Mouse (Mus musculus): Measurements from ENCODE around the gene Rpsa. TPM values are rescaled to one million over a fixed set of nuclear protein-coding genes. Genes with fewer than 3 reads are reported as not detected.

The Rpsa gene
- polyA plus RNA-seq, 1 experiment from 2014 or later, result 941 TPM

DNA sequence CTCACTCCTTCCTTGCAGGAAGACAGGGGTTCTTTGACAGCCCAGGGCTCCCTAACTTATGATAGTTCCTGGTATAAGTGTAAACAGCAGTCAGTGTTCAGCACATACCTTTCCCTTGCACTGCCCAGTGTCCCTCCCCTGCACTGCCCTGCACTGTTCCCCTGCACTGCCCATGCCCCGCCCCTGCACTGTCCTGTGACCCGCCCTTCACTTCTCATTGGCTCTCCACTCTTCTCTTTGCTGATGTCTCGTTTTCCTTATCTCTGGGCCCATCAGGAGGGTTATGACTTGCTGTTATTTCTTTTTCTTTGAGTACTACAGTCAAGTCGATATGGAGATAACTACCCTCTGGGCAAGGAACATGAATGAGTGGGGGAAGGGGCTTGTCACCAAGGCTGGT is 30.6 kb downstream of the Rpsa start:
- Histone ChIP-seq H3K27me3 (ENCODE audit: control insufficient read depth, insufficient read depth, low read length) (no peaks in the 10 kb centered on the region), H3K36me3 (ENCODE audit: control insufficient read depth, insufficient read depth, low read length) (no peaks in the 10 kb centered on the region), H3K9ac (ENCODE audit: low read length) (no peak overlapping the region), H3K4me3 (ENCODE audit: low read depth, low read length) (no peak overlapping the region), H3K4me2 (replicated peaks; ENCODE audit: low read depth) (no peak overlapping the region), H3K4me1 (replicated peaks; ENCODE audit: control insufficient read depth, insufficient read depth) (no peaks in the 10 kb centered on the region), H3K27ac (replicated peaks) (no peak overlapping the region), H3K9me3 (ENCODE audit: control insufficient read depth, low read length) (no peaks in the 10 kb centered on the region)
- TF ChIP-seq EP300 (optimal IDR thresholded peaks at IDR 0.05), result no peak
- no peak for TF ChIP-seq CTCF (IDR thresholded peaks at IDR 0.05; ENCODE audit: low read depth)
- ATAC-seq (ENCODE audit: low FRiP score, low TSS enrichment) (peak; percentile 88), DNase-seq (ENCODE audit: low spot score) (peak; percentile 56)
- 21% methylated on average over 4 of the region's 4 CpGs for WGBS

DNA sequence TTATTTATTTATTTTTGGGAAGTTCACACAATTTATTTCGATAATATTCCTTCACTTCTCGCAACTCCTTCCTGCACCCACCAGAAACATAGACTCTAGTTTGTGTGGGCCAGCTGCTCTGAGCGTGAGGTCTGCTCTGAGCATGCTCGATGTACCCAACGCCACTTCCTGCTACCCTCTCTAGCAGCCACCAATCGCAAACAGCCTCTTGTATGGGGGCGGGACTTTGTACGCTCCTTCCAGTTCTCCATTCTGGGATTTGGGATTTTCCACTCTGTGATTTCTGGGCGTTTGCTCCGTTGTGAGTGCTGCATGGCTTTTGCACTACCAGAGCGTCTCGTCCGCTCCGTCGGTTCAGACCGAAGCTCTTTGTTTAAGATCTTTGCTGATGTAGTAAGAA is 36.4 kb downstream of the Rpsa start:
- no peaks in the 10 kb centered on the region for H3K4me1 ChIP-seq (replicated peaks; ENCODE audit: control insufficient read depth, insufficient read depth)
- H3K36me3 ChIP-seq (ENCODE audit: control insufficient read depth, insufficient read depth, low read length), result no peaks in the 10 kb centered on the region
- H3K27ac ChIP-seq (replicated peaks), result no peak overlapping the region
- TF ChIP-seq EP300 (optimal IDR thresholded peaks at IDR 0.05), result no peak
- no peak for TF ChIP-seq CTCF (IDR thresholded peaks at IDR 0.05; ENCODE audit: low read depth)
- no peak overlapping the region for H3K4me2 ChIP-seq (replicated peaks; ENCODE audit: low read depth)
- H3K9me3 ChIP-seq (ENCODE audit: control insufficient read depth, low read length), result no peaks in the 10 kb centered on the region
- no peak overlapping the region for H3K9ac ChIP-seq (ENCODE audit: low read length)
- DNase-seq (ENCODE audit: low spot score) (no peak), ATAC-seq (ENCODE audit: low FRiP score, low TSS enrichment) (no peak)
- no peaks in the 10 kb centered on the region for H3K27me3 ChIP-seq (ENCODE audit: control insufficient read depth, insufficient read depth, low read length)
- H3K4me3 ChIP-seq (ENCODE audit: low read depth, low read length), result no peak overlapping the region
- 87% methylated on average over 16 of the region's 16 CpGs for WGBS

DNA sequence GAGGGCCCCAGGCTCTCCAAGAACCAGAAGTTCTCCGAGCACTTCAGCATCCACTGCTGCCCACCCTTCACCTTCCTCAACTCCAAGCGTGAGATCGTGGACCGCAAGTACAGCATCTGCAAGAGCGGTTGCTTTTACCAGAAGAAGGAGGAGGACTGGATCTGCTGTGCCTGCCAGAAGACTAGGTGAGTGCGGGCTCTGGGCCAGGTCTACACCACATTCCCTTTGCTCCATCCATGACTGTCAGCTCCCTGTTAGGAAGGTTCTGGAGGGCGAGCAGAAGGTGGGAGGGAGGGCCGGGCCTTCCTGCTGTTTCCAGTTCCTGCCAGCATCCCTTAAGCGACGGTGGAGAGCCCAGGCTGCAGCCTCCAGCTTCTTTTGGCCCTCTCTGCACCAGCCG is 40.3 kb downstream of the Rpsa start:
- Histone ChIP-seq H3K9ac (ENCODE audit: low read length) (no peak overlapping the region), H3K27me3 (ENCODE audit: control insufficient read depth, insufficient read depth, low read length) (no peaks in the 10 kb centered on the region), H3K4me1 (replicated peaks; ENCODE audit: control insufficient read depth, insufficient read depth) (no peaks in the 10 kb centered on the region), H3K4me2 (replicated peaks; ENCODE audit: low read depth) (no peak overlapping the region), H3K36me3 (ENCODE audit: control insufficient read depth, insufficient read depth, low read length) (no peaks in the 10 kb centered on the region), H3K27ac (replicated peaks) (no peak overlapping the region), H3K4me3 (ENCODE audit: low read depth, low read length) (no peak overlapping the region), H3K9me3 (ENCODE audit: control insufficient read depth, low read length) (no peaks in the 10 kb centered on the region)
- DNase-seq (ENCODE audit: low spot score), result no peak
- no peak for ATAC-seq (ENCODE audit: low FRiP score, low TSS enrichment)
- 60% methylated on average over 11 of the region's 11 CpGs for WGBS
- no peak for TF ChIP-seq EP300 (optimal IDR thresholded peaks at IDR 0.05)
- no peak for TF ChIP-seq CTCF (IDR thresholded peaks at IDR 0.05; ENCODE audit: low read depth)

DNA sequence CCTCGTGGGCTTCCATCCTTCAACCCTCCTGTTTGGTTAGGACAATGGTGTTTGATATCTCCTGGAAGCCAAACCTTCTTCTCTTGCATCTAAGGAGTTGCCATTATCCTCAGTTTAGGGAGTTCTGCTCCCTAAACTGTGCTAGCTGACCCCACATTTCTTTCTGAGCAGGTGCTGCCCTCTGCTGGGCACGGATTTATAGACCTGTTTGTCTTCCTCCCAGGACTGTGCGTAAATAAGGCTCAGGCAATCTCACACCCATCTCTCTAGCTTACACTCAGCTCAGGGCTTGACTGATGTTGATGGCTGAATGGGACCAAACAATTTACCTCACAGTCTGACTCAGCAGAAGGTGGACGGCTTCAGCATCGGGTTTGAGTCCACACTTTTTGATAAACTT is 43.8 kb downstream of the Rpsa start:
- no peaks in the 10 kb centered on the region for H3K36me3 ChIP-seq (ENCODE audit: control insufficient read depth, insufficient read depth, low read length)
- H3K27ac ChIP-seq (replicated peaks), result no peak overlapping the region
- 32% methylated on average over 5 of the region's 5 CpGs for WGBS
- H3K9ac ChIP-seq (ENCODE audit: low read length), result no peak overlapping the region
- no peaks in the 10 kb centered on the region for H3K9me3 ChIP-seq (ENCODE audit: control insufficient read depth, low read length)
- no peak overlapping the region for H3K4me3 ChIP-seq (ENCODE audit: low read depth, low read length)
- H3K27me3 ChIP-seq (ENCODE audit: control insufficient read depth, insufficient read depth, low read length), result no peaks in the 10 kb centered on the region
- H3K4me1 ChIP-seq (replicated peaks; ENCODE audit: control insufficient read depth, insufficient read depth), result no peaks in the 10 kb centered on the region
- no peak for TF ChIP-seq EP300 (optimal IDR thresholded peaks at IDR 0.05)
- peak; percentile 84 for TF ChIP-seq CTCF (IDR thresholded peaks at IDR 0.05; ENCODE audit: low read depth)
- ATAC-seq (ENCODE audit: low FRiP score, low TSS enrichment) (peak; percentile 61; the same call in 1 of the 2 replicates), DNase-seq (ENCODE audit: low spot score) (peak; percentile 72)
- no peak overlapping the region for H3K4me2 ChIP-seq (replicated peaks; ENCODE audit: low read depth)

DNA sequence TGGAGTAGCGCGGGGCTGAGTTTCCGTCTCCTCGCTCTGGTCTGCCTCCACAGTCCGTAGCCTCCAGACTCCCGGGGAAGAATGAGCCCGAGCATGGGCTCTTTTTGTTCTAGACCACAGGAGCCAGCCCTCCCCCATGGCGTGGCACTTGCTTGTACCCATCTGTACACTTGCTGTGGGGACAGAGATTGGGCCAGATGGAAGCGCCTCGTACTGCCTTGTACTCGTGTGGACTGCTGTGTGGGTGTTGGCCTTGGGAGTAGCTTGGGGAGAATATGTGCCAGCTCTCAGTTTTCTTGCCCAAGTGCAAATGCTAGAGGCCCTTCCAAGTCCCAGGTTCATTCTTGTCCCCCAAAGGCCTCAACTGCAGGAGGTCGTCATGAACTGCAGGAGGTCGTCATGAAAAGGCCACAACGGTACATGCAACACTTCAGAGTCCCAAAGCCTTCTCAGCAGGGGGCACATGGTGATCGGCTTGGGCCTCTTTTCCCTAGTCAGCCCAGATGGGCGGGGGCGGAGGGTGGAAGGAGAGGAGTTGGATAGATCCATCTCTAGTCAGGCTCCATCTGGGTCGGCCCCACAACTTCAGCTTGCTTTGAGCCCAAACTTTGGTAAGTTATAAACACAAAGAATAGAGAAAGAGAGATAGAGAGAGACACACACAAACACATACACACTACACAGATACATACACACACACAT is 47.1 kb downstream of the Rpsa start:
- Histone ChIP-seq H3K4me3 (ENCODE audit: low read depth, low read length) (no peak overlapping the region), H3K9ac (ENCODE audit: low read length) (no peak overlapping the region), H3K27me3 (ENCODE audit: control insufficient read depth, insufficient read depth, low read length) (no peaks in the 10 kb centered on the region), H3K36me3 (ENCODE audit: control insufficient read depth, insufficient read depth, low read length) (no peaks in the 10 kb centered on the region), H3K4me2 (replicated peaks; ENCODE audit: low read depth) (no peak overlapping the region), H3K4me1 (replicated peaks; ENCODE audit: control insufficient read depth, insufficient read depth) (no peaks in the 10 kb centered on the region), H3K27ac (replicated peaks) (no peak overlapping the region), H3K9me3 (ENCODE audit: control insufficient read depth, low read length) (no peaks in the 10 kb centered on the region)
- ATAC-seq (ENCODE audit: low FRiP score, low TSS enrichment), result no peak
- 88% methylated on average over 18 of the region's 18 CpGs for WGBS
- DNase-seq (ENCODE audit: low spot score), result no peak
- TF ChIP-seq EP300 (optimal IDR thresholded peaks at IDR 0.05) (no peak), CTCF (IDR thresholded peaks at IDR 0.05; ENCODE audit: low read depth) (no peak)

DNA sequence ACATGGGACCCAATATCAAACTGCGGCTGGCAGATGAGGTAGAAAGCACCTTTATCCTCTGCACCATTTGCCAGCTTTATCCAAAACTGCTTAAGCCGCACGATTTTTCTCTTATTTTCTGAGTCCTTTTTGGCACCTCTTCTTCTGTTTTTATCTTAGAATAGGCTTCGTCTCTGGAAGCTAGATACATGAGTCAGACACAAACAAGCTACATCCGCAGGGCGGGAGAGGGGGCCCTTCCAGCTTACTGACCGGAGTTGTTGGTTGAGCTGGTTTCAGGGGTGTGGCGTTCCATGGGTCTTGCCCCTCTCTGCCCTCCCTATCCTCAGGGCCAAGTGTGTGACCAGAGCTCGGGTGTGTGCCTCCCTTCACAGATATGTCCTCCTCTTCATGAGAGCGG is 51.3 kb downstream of the Rpsa start:
- H3K9ac ChIP-seq (ENCODE audit: low read length), result no peak overlapping the region
- H3K4me1 ChIP-seq (replicated peaks; ENCODE audit: control insufficient read depth, insufficient read depth), result no peaks in the 10 kb centered on the region
- DNase-seq (ENCODE audit: low spot score), result no peak
- TF ChIP-seq CTCF (IDR thresholded peaks at IDR 0.05; ENCODE audit: low read depth), result no peak
- TF ChIP-seq EP300 (optimal IDR thresholded peaks at IDR 0.05), result no peak
- no peak overlapping the region for H3K4me2 ChIP-seq (replicated peaks; ENCODE audit: low read depth)
- no peak overlapping the region for H3K27ac ChIP-seq (replicated peaks)
- ATAC-seq (ENCODE audit: low FRiP score, low TSS enrichment), result no peak
- no peak overlapping the region for H3K4me3 ChIP-seq (ENCODE audit: low read depth, low read length)
- H3K36me3 ChIP-seq (ENCODE audit: control insufficient read depth, insufficient read depth, low read length), result no peaks in the 10 kb centered on the region
- 63% methylated on average over 10 of the region's 10 CpGs for WGBS
- H3K9me3 ChIP-seq (ENCODE audit: control insufficient read depth, low read length), result no peaks in the 10 kb centered on the region
- H3K27me3 ChIP-seq (ENCODE audit: control insufficient read depth, insufficient read depth, low read length), result no peaks in the 10 kb centered on the region

Other genes with a start within 250 kb of the Rpsa start
- gene Wdr48, start 232.8 kb upstream of the Rpsa start, polyA plus RNA-seq (2015; fragmentation: Nextera tagmentation; extraction: Ambion mirVana), result 16.2 and 17.2 TPM in 2 replicates
- 17.8 and 18.8 TPM in 2 replicates for gene Gorasp1, start 190.1 kb upstream of the Rpsa start, polyA plus RNA-seq (2015; fragmentation: Nextera tagmentation; extraction: Ambion mirVana)
- 0.04 TPM in 2 replicates for gene Ttc21a, start 190.1 kb upstream of the Rpsa start, polyA plus RNA-seq (2015; fragmentation: Nextera tagmentation; extraction: Ambion mirVana)
- 5.5 and 5.6 TPM in 2 replicates for gene Csrnp1, start 143.0 kb upstream of the Rpsa start, polyA plus RNA-seq (2015; fragmentation: Nextera tagmentation; extraction: Ambion mirVana)
- gene Xirp1, start 104.1 kb upstream of the Rpsa start, polyA plus RNA-seq (2015; fragmentation: Nextera tagmentation; extraction: Ambion mirVana), result 0.05 and 0.11 TPM in 2 replicates
- 8.6 and 9.5 TPM in 2 replicates for gene Cx3cr1, start 57.8 kb upstream of the Rpsa start, polyA plus RNA-seq (2015; fragmentation: Nextera tagmentation; extraction: Ambion mirVana)
- 0.07 and 0.13 TPM in 2 replicates for gene Ccr8, start 35.6 kb upstream of the Rpsa start, polyA plus RNA-seq (2015; fragmentation: Nextera tagmentation; extraction: Ambion mirVana)
- gene Slc25a38, start 17.3 kb upstream of the Rpsa start, polyA plus RNA-seq (2015; fragmentation: Nextera tagmentation; extraction: Ambion mirVana), result 16.3 and 18.2 TPM in 2 replicates
- gene Mobp, start 22.0 kb downstream of the Rpsa start, polyA plus RNA-seq (2015; fragmentation: Nextera tagmentation; extraction: Ambion mirVana), result 0.32 and 0.51 TPM in 2 replicates
- 0.38 and 0.42 TPM in 2 replicates for gene Myrip, start 173.8 kb downstream of the Rpsa start, polyA plus RNA-seq (2015; fragmentation: Nextera tagmentation; extraction: Ambion mirVana)

Measured in stomach, postnatal 0 days (tissue).